9 mouse cellular contexts compared by ENCODE assay signal in genomic region chr4:155218104-155218732, GRCm38 (mm10). TPM values are rescaled to one million over a fixed set of nuclear protein-coding genes. Genes with fewer than 3 reads are reported as not detected.
DNase-seq lines count a peak whose midpoint lies in the region; ATAC-seq and TF ChIP-seq lines count a peak whose summit lies in the region.
"Had no signal": no experiment of that assay in that cellular context is flagged by ENCODE, and none has a peak within 500 bp of the region (broad histone marks: within the 10 kb centered on the region; RNA-seq: fewer than 3 reads in every experiment).

No protein-coding gene starts in this region.

- TF ChIP-seq CTCF in heart, adult 2 months (IDR thresholded peaks at IDR 0.05), result no peak

- WGBS in heart, adult 2 months, result 32% methylated on average over 9 of the region's 9 CpGs
- 85% methylated on average over 9 of the region's 9 CpGs for WGBS in forebrain, embryonic 14.5 days
- WGBS in liver, embryonic 12.5 days (ENCODE audit: insufficient replicate concordance), result 79% methylated on average over 9 of the region's 9 CpGs

- no peaks in the 10 kb centered on the region for H3K27me3 ChIP-seq in heart, adult 2 months (ENCODE audit: control insufficient read depth, insufficient read depth, low read length)
- no peaks in the 10 kb centered on the region for H3K27me3 ChIP-seq in forebrain, embryonic 14.5 days (replicated peaks; ENCODE audit: control insufficient read depth, insufficient read depth, low read length)
- H3K27me3 ChIP-seq in liver, embryonic 12.5 days (replicated peaks), result peaks cover 39% of the 10 kb centered on the region

- H3K9ac ChIP-seq in heart, adult 2 months (ENCODE audit: low read depth, low read length), result no peak overlapping the region
- H3K9ac ChIP-seq in forebrain, embryonic 14.5 days (ENCODE audit: low read length), result no peak overlapping the region
- no peak overlapping the region for H3K9ac ChIP-seq in liver, embryonic 12.5 days
- H3K9ac ChIP-seq: liver, embryonic 14.5 days had no signal

- H3K4me1 ChIP-seq in heart, adult 2 months (ENCODE audit: control insufficient read depth, insufficient read depth, low read length), result peaks cover 55% of the 10 kb centered on the region
- peaks cover 71% of the 10 kb centered on the region for H3K4me1 ChIP-seq in forebrain, embryonic 14.5 days (ENCODE audit: control insufficient read depth, insufficient read depth, low read length)
- H3K4me1 ChIP-seq in liver, embryonic 12.5 days, result peaks cover 92% of the 10 kb centered on the region

- peaks cover 21% of the 10 kb centered on the region for H3K79me2 ChIP-seq in heart, adult 2 months (replicated peaks; ENCODE audit: control insufficient read depth, insufficient read depth, low read length)

- peak in 1 of 2 experiments; percentile 29 for DNase-seq in heart, adult 2 months
- DNase-seq in heart, postnatal 10 days, result no peak
- DNase-seq in 3T3-L1 (ENCODE audit: low read depth, low spot score), result peak; percentile 4
- DNase-seq in forebrain, embryonic 14.5 days (ENCODE audit: low spot score), result no peak
- DNase-seq in adrenal gland, adult 8-10 months, result no peak
- no peak for DNase-seq in adrenal gland, postnatal 4 days (ENCODE audit: low spot score in 2 of 2)

- peak overlapping the region; percentile 87 for H3K4me3 ChIP-seq in heart, adult 2 months
- H3K4me3 ChIP-seq in forebrain, embryonic 14.5 days (ENCODE audit: low read depth, low read length), result no peak overlapping the region
- H3K4me3 ChIP-seq in liver, embryonic 12.5 days, result no peak overlapping the region

- H3K27ac ChIP-seq in heart, adult 2 months, result peak overlapping the region; percentile 74
- H3K27ac ChIP-seq in forebrain, embryonic 14.5 days (ENCODE audit: low read depth, low read length), result no peak overlapping the region
- no peak overlapping the region for H3K27ac ChIP-seq in liver, embryonic 12.5 days
- H3K27ac ChIP-seq: liver, embryonic 14.5 days had no signal

- ATAC-seq in forebrain, embryonic 14.5 days, result no peak
- no peak for ATAC-seq in liver, embryonic 12.5 days
- no peak for ATAC-seq in erythroblast, adult 5-6 weeks (replicated peaks; ENCODE audit: low FRiP score, poor library complexity, severe bottlenecking)

- peak overlapping the region; percentile 99 for H3K4me2 ChIP-seq in forebrain, embryonic 14.5 days (ENCODE audit: low read length)
- 0 out of 2 replicates have a peak overlapping the region, but pooled peaks have one; percentile 16 for H3K4me2 ChIP-seq in liver, embryonic 12.5 days

- no peak for TF ChIP-seq EP300 in heart, adult 2 months (IDR thresholded peaks at IDR 0.05; ENCODE audit: insufficient read depth, low read depth, low read length)

- intact Hi-C loops in heart, adult 2 months (cut with DNase I), result no loop called here
- intact Hi-C loops in heart, postnatal 10 days (cut with DNase I), result loop anchor here (5.0 kb wide), 1 partner anchor 41 kb away; no protein-coding TSS in a partner anchor

- H3K9me3 ChIP-seq in forebrain, embryonic 14.5 days (replicated peaks; ENCODE audit: control insufficient read depth, low read length), result no peaks in the 10 kb centered on the region
- no peaks in the 10 kb centered on the region for H3K9me3 ChIP-seq in liver, embryonic 12.5 days (replicated peaks)

- no peak for TF ChIP-seq POLR2A in heart, adult 2 months (IDR thresholded peaks at IDR 0.05; ENCODE audit: insufficient read depth, low read depth, low read length)

- H3K36me3 ChIP-seq in heart, adult 2 months (ENCODE audit: control insufficient read depth, insufficient read depth, low read length), result peaks cover 6% of the 10 kb centered on the region; the same call in 1 of the 2 replicates
- H3K36me3 ChIP-seq in forebrain, embryonic 14.5 days (ENCODE audit: control insufficient read depth, insufficient read depth, low read length), result no peaks in the 10 kb centered on the region
- peaks cover 3% of the 10 kb centered on the region; the same call in 1 of the 2 replicates for H3K36me3 ChIP-seq in liver, embryonic 12.5 days

RNA-seq across cellular contexts. Expression of gene Ski, which starts 4.2 kb away (rescaled TPM):
- total RNA-seq in heart, adult 2 months (2021), result 10 to 100 TPM; 56.7 to 56.8 TPM
- polyA plus RNA-seq in heart, adult 2 months (2012; rRNA removed), result 34.9 and 46.0 TPM in 2 replicates
- total RNA-seq in heart, postnatal 10 days (2021), result 10 to 100 TPM; 89.2 to 89.6 TPM
- 16.2 and 17.1 TPM in 2 replicates for polyA plus RNA-seq in forebrain, embryonic 14.5 days (2014; fragmentation: Nextera tagmentation; extraction: Ambion mirVana)
- 3.5 and 3.8 TPM in 2 replicates for polyA plus RNA-seq in liver, embryonic 12.5 days (2016; fragmentation: Nextera tagmentation; extraction: Ambion mirVana)
- total RNA-seq in erythroblast, adult 5-6 weeks (2015; ENCODE audit: low replicate concordance), result 8.8 and 10.8 TPM in 2 replicates
- 2.8 and 3.4 TPM in 2 replicates for total RNA-seq in erythroblast, adult 5-6 weeks (2017; ENCODE audit: low replicate concordance)
- 10 to 100 TPM; 64.1 to 85.4 (median 69.1) TPM for total RNA-seq in adrenal gland, adult 8-10 months (2022)
- total RNA-seq in adrenal gland, postnatal 4 days (2021), result 100 to 1,000 TPM; 106 to 111 TPM

RNA-seq across cellular contexts. Expression of gene Faap20, which starts 31.4 kb away (rescaled TPM):
- total RNA-seq in heart, adult 2 months (2021), result 10 to 100 TPM; 14.4 to 16.7 TPM
- polyA plus RNA-seq in heart, adult 2 months (2012; rRNA removed), result 26.7 and 30.3 TPM in 2 replicates
- total RNA-seq in heart, postnatal 10 days (2021), result 10 to 100 TPM; 25.7 to 28.2 TPM
- polyA plus RNA-seq in forebrain, embryonic 14.5 days (2014; fragmentation: Nextera tagmentation; extraction: Ambion mirVana), result 81.2 and 87.4 TPM in 2 replicates
- 25.8 and 31.2 TPM in 2 replicates for polyA plus RNA-seq in liver, embryonic 12.5 days (2016; fragmentation: Nextera tagmentation; extraction: Ambion mirVana)
- total RNA-seq in erythroblast, adult 5-6 weeks (2015; ENCODE audit: low replicate concordance), result 5.4 and 8.1 TPM in 2 replicates
- 2.9 and 3.5 TPM in 2 replicates for total RNA-seq in erythroblast, adult 5-6 weeks (2017; ENCODE audit: low replicate concordance)
- total RNA-seq in adrenal gland, adult 8-10 months (2022), result 10 to 100 TPM; 57.4 to 70.1 (median 60.8) TPM
- 10 to 100 TPM; 54.9 to 56.3 TPM for total RNA-seq in adrenal gland, postnatal 4 days (2021)

Comparison
In these comparisons a context has a peak if more than half of its experiments do, and no peak if none do; other contexts are left out.
1. RNA of gene Ski, which starts 4.2 kb away (total RNA-seq): 106 to 111 TPM in adrenal gland, postnatal 4 days, 89.2 to 89.6 TPM in heart, postnatal 10 days, 64.1 to 85.4 TPM in adrenal gland, adult 8-10 months and 56.7 to 56.8 TPM in heart, adult 2 months; 2.8 to 10.8 TPM in erythroblast, adult 5-6 weeks; every median in the first group is over 4 times any median in the second.